Mouse (Mus musculus): ENCODE measurements around the gene Adcy9. TPM values are rescaled to one million over a fixed set of nuclear protein-coding genes. Genes with fewer than 3 reads are reported as not detected.
A peak's percentile ranks its signal among the peaks of the same experiment; 100 is the strongest.
"Not testable (repeated sequence)": the region's sequence is repeated elsewhere in the genome, so short reads cannot be mapped to it uniquely, and the experiment has no call there.

The Adcy9 gene
- polyA plus RNA-seq, 1 experiment from 2014 or later, result 0.84 TPM

DNA sequence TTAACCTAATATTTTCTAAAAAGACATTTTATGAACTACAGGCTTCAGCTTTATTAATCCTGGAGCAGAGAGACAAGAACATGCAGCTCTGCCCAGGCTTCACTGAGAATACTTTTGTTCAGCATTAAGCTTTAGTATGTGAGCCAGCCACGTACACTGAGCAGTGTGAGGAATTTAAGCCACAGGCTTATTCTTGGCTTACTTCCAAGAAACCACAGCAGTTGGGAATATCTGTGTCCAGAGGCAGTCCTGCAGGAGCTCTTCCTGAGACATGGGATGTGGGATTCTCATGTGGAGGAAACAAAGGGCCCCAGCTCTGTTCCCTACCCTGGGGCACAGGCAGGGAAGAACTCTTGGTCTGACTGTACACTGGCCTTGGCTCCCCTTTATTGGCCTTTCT lies 149.4 kb downstream of the Adcy9 start:
- Histone ChIP-seq H3K36me3 (ENCODE audit: control insufficient read depth, insufficient read depth, low read length) (no peaks in the 10 kb centered on the region), H3K4me2 (ENCODE audit: low read depth, low read length, severe bottlenecking) (no peak overlapping the region), H3K27me3 (ENCODE audit: control insufficient read depth, insufficient read depth, low read length) (peaks cover 2% of the 10 kb centered on the region; the same call in 1 of the 2 replicates), H3K4me1 (replicated peaks; ENCODE audit: control insufficient read depth, insufficient read depth, low read length) (peaks cover 2% of the 10 kb centered on the region; the same call in 1 of the 2 replicates), H3K9ac (ENCODE audit: low read length) (no peak overlapping the region), H3K4me3 (ENCODE audit: low read depth, low read length) (no peak overlapping the region), H3K27ac (ENCODE audit: low read depth, low read length) (no peak overlapping the region), H3K9me3 (ENCODE audit: control insufficient read depth, low read length) (no peaks in the 10 kb centered on the region)
- ATAC-seq (replicated peaks; ENCODE audit: low FRiP score) (no peak), DNase-seq (ENCODE audit: low spot score) (no peak)
- 51% methylated on average over 1 of the region's 1 CpGs for WGBS

DNA sequence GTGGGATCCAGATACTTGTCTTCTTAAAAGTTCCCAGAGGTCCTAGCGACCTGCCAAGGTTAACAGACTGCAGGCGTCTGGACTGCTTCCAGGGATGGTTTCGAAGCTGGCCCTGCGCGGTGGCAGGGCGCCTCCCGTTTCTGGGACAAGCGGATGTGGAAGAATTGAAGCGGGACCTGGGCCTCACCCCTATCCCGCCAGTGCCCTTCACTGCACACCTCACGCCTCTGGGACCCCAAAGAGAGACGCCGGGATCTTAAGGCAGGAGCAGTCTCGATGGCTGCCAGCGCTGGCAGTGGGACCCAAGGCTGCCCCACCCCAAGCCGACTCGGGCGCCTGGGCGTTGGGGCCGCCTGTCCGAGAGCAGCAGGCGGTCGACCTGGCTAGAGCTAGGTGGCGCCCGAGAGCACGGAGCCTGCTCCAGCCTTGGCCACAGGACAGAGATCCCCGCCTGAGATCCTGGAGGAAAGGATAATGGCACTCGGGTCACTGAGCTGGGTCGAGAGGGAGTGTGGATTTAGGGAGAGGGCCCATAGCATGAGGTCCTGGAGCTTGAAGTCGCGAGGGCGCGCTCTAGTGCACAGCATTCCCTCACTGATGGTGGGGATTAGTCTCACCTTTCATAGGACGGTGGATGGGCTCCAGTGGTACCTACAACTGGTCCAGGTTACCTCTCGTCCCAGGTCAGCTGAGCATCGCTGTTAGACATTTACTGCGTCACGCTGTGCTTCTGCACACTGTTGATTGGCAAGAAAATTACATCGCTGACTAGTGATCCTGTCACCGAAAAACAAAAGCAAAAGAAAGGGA lies 152.2 kb downstream of the Adcy9 start:
- Histone ChIP-seq H3K27ac (ENCODE audit: low read depth, low read length) (no peak overlapping the region), H3K27me3 (ENCODE audit: control insufficient read depth, insufficient read depth, low read length) (peaks cover 2% of the 10 kb centered on the region; the same call in 1 of the 2 replicates), H3K4me2 (ENCODE audit: low read depth, low read length, severe bottlenecking) (peak overlapping the region; percentile 88), H3K9me3 (ENCODE audit: control insufficient read depth, low read length) (no peaks in the 10 kb centered on the region), H3K4me1 (replicated peaks; ENCODE audit: control insufficient read depth, insufficient read depth, low read length) (peaks cover 2% of the 10 kb centered on the region; the same call in 1 of the 2 replicates), H3K36me3 (ENCODE audit: control insufficient read depth, insufficient read depth, low read length) (no peaks in the 10 kb centered on the region), H3K9ac (ENCODE audit: low read length) (peak overlapping the region; percentile 48), H3K4me3 (ENCODE audit: low read depth, low read length) (peak overlapping the region; percentile 24)
- peak; percentile 91 for DNase-seq (ENCODE audit: low spot score)
- WGBS, result 7% methylated on average over 40 of the region's 40 CpGs
- ATAC-seq (replicated peaks; ENCODE audit: low FRiP score), result peak; percentile 80

DNA sequence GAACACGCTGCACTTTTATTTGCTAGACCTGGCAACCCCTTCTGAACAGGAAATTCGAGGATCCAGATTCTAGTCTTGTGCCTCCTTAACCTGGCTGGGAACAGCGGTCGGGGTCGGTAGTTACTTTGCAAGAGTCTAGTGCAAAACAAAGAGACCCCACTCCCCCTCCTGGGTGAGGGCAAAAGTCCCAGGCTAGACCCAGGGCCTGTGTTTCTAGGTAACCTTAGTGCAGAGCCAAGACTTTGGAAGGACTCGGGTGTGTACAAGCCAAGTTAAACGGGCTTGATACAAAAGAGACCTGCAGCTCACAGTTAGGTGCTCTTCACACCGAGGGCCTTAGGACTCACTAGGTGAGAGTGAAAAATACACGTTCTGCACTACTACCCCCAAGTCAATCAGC lies 152.8 kb downstream of the Adcy9 start:
- DNase-seq (ENCODE audit: low spot score) (no peak), ATAC-seq (replicated peaks; ENCODE audit: low FRiP score) (no peak)
- Histone ChIP-seq H3K4me3 (ENCODE audit: low read depth, low read length) (peak overlapping the region; percentile 24), H3K27ac (ENCODE audit: low read depth, low read length) (no peak overlapping the region), H3K9ac (ENCODE audit: low read length) (peak overlapping the region; percentile 48), H3K4me1 (replicated peaks; ENCODE audit: control insufficient read depth, insufficient read depth, low read length) (peaks cover 2% of the 10 kb centered on the region; the same call in 1 of the 2 replicates), H3K36me3 (ENCODE audit: control insufficient read depth, insufficient read depth, low read length) (no peaks in the 10 kb centered on the region), H3K27me3 (ENCODE audit: control insufficient read depth, insufficient read depth, low read length) (peaks cover 2% of the 10 kb centered on the region; the same call in 1 of the 2 replicates), H3K9me3 (ENCODE audit: control insufficient read depth, low read length) (no peaks in the 10 kb centered on the region), H3K4me2 (ENCODE audit: low read depth, low read length, severe bottlenecking) (peak overlapping the region; percentile 88)
- 57% methylated on average over 9 of the region's 9 CpGs for WGBS

DNA sequence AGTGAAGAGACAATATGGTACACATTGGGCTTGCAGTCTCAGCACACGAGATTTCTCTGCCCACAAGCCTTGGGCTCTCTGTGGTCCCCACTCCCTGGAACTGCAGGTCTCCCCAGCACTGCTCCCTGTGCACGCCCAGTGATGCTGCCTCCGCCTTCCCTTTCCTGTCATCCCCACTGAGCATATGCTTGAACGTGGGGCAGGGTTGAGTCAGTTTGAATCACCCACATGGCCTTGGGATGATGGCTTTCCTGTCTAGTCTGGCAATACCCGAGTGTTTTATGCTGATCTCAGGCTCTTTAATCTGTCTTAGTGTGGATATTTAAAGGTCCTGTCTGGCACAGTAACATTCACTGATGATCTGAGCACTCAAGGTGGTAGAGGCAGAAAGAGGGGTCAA lies 154.9 kb downstream of the Adcy9 start:
- ATAC-seq (replicated peaks; ENCODE audit: low FRiP score) (no peak), DNase-seq (ENCODE audit: low spot score) (no peak)
- no peaks in the 10 kb centered on the region for H3K36me3 ChIP-seq (ENCODE audit: control insufficient read depth, insufficient read depth, low read length)
- H3K27me3 ChIP-seq (ENCODE audit: control insufficient read depth, insufficient read depth, low read length), result peaks cover 2% of the 10 kb centered on the region; the same call in 1 of the 2 replicates
- no peaks in the 10 kb centered on the region for H3K9me3 ChIP-seq (ENCODE audit: control insufficient read depth, low read length)
- H3K4me2 ChIP-seq (ENCODE audit: low read depth, low read length, severe bottlenecking), result no peak overlapping the region
- H3K4me3 ChIP-seq (ENCODE audit: low read depth, low read length), result no peak overlapping the region
- WGBS, result 68% methylated on average over 5 of the region's 5 CpGs
- H3K9ac ChIP-seq (ENCODE audit: low read length), result no peak overlapping the region
- peaks cover 2% of the 10 kb centered on the region; the same call in 1 of the 2 replicates for H3K4me1 ChIP-seq (replicated peaks; ENCODE audit: control insufficient read depth, insufficient read depth, low read length)
- no peak overlapping the region for H3K27ac ChIP-seq (ENCODE audit: low read depth, low read length)

DNA sequence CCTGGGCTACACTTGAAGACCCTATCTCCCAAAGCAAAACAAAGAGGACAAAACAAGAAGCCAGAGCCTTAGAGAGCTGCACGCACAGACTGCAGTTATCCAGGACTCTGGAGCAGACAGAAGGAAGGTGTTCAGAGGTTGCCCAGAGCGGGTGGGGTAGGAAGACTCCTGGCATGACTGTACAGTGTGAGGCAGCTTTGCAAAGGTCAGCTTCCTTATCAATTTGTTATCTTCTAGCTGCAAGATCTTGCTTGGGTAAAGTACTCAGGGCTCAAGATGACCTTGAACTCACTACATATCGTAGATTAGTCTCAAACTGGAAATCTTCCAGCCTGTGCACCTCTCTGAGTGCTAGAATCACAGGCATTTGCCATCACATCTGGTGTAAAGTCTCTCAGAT lies 156.8 kb downstream of the Adcy9 start:
- 90% methylated on average over 3 of the region's 3 CpGs for WGBS
- no peak for ATAC-seq (replicated peaks; ENCODE audit: low FRiP score)

DNA sequence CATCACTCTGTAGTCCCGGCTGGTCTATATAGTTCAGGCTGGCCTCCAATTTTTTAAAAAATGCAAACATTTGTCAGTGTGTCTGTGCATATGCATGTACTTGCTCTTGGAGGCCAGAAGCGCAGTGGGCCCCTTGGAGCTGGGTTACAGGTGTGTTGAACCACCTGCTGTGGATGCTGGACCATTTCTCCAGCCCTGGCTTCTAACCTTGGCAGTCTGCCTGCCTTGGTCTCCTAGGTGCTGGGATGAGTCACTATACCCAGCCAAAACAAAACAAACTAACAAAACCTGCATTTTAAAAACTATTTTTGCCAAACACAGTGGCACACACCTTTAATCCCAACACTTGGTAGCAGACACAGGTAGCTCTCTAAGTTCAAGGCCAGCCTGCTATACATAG lies 162.8 kb downstream of the Adcy9 start:
- H3K27ac ChIP-seq (ENCODE audit: low read depth, low read length), result no peak overlapping the region
- H3K9ac ChIP-seq (ENCODE audit: low read length), result no peak overlapping the region
- DNase-seq (ENCODE audit: low spot score) (no peak), ATAC-seq (replicated peaks; ENCODE audit: low FRiP score) (no peak)
- H3K4me1 ChIP-seq (replicated peaks; ENCODE audit: control insufficient read depth, insufficient read depth, low read length), result no peaks in the 10 kb centered on the region
- no peak overlapping the region for H3K4me2 ChIP-seq (ENCODE audit: low read depth, low read length, severe bottlenecking)
- no peak overlapping the region for H3K4me3 ChIP-seq (ENCODE audit: low read depth, low read length)
- WGBS, result 86% methylated on average over 2 of the region's 2 CpGs
- no peaks in the 10 kb centered on the region for H3K9me3 ChIP-seq (ENCODE audit: control insufficient read depth, low read length)
- H3K27me3 ChIP-seq (ENCODE audit: control insufficient read depth, insufficient read depth, low read length), result no peaks in the 10 kb centered on the region
- no peaks in the 10 kb centered on the region for H3K36me3 ChIP-seq (ENCODE audit: control insufficient read depth, insufficient read depth, low read length)

More for the DNA sequence above, 156.8 kb downstream of the Adcy9 start:
- Histone ChIP-seq H3K4me3 (ENCODE audit: low read depth, low read length) (no peak overlapping the region), H3K9ac (ENCODE audit: low read length) (no peak overlapping the region), H3K36me3 (ENCODE audit: control insufficient read depth, insufficient read depth, low read length) (no peaks in the 10 kb centered on the region), H3K9me3 (ENCODE audit: control insufficient read depth, low read length) (no peaks in the 10 kb centered on the region), H3K4me2 (ENCODE audit: low read depth, low read length, severe bottlenecking) (no peak overlapping the region), H3K27ac (ENCODE audit: low read depth, low read length) (no peak overlapping the region), H3K27me3 (ENCODE audit: control insufficient read depth, insufficient read depth, low read length) (peaks cover 2% of the 10 kb centered on the region; the same call in 1 of the 2 replicates), H3K4me1 (replicated peaks; ENCODE audit: control insufficient read depth, insufficient read depth, low read length) (peaks cover 2% of the 10 kb centered on the region; the same call in 1 of the 2 replicates)
- DNase-seq (ENCODE audit: low spot score), result no peak

DNA sequence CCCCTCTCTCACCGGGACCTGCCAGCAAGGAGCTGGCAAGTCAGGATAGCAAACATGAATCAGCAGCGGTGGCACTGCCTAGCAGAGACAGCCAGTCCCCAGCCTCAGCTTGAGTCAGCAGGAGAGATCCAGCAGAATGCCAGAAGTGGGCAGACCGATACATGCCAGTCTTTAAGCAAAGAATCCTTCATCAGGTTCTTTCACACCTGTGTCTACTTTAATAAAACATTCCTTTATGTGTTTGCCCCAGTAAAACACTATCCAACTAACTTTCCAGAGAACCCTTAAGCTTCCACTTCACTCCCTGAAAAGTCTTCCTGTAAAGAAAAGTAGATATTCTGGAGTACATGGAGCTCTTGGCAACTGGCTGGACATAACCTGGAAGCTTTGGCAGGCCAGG lies 171.5 kb downstream of the Adcy9 start:
- no peaks in the 10 kb centered on the region for H3K4me1 ChIP-seq (replicated peaks; ENCODE audit: control insufficient read depth, insufficient read depth, low read length)
- DNase-seq (ENCODE audit: low spot score), result no peak
- no peak for ATAC-seq (replicated peaks; ENCODE audit: low FRiP score)
- H3K9ac ChIP-seq (ENCODE audit: low read length), result no peak overlapping the region
- no peak overlapping the region for H3K4me3 ChIP-seq (ENCODE audit: low read depth, low read length)
- H3K27ac ChIP-seq (ENCODE audit: low read depth, low read length), result no peak overlapping the region
- 86% methylated on average over 3 of the region's 3 CpGs for WGBS
- no peak overlapping the region for H3K4me2 ChIP-seq (ENCODE audit: low read depth, low read length, severe bottlenecking)
- H3K36me3 ChIP-seq (ENCODE audit: control insufficient read depth, insufficient read depth, low read length), result no peaks in the 10 kb centered on the region
- H3K27me3 ChIP-seq (ENCODE audit: control insufficient read depth, insufficient read depth, low read length), result no peaks in the 10 kb centered on the region
- no peaks in the 10 kb centered on the region; the same call in 1 of the 2 replicates for H3K9me3 ChIP-seq (ENCODE audit: control insufficient read depth, low read length)

DNA sequence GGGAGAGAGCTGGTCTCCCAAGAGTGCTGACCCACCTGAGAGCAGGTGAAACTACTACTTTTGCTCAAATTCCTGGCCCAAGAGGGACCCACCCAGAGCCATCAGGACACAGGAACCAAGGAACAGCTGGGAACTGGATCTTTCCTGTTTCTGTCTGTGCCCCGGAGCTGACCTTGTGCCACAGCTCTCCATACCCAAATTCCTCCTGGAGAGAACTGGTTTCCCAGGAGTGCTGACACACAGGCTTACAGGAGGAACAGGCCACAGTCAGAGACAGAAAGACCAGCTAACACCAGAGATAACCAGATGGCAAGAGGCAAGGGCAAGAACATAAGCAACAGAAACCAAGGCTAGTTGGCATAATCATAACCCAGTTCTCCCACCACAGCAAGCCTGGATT lies 175.1 kb downstream of the Adcy9 start:
- H3K27ac ChIP-seq (ENCODE audit: low read depth, low read length); ATAC-seq (replicated peaks; ENCODE audit: low FRiP score); H3K36me3 ChIP-seq (ENCODE audit: control insufficient read depth, insufficient read depth, low read length); H3K4me3 ChIP-seq (ENCODE audit: low read depth, low read length); H3K4me1 ChIP-seq (replicated peaks; ENCODE audit: control insufficient read depth, insufficient read depth, low read length); H3K27me3 ChIP-seq (ENCODE audit: control insufficient read depth, insufficient read depth, low read length); H3K9me3 ChIP-seq (ENCODE audit: control insufficient read depth, low read length); H3K9ac ChIP-seq (ENCODE audit: low read length); DNase-seq (ENCODE audit: low spot score); H3K4me2 ChIP-seq (ENCODE audit: low read depth, low read length, severe bottlenecking): not testable (repeated sequence)
- WGBS, result 97% methylated on average over 1 of the region's 1 CpGs

Measured in forebrain, embryonic 11.5 days (tissue).